Comparison of ENCODE assay signal across 8 mouse cellular contexts in the genomic region with DNA sequence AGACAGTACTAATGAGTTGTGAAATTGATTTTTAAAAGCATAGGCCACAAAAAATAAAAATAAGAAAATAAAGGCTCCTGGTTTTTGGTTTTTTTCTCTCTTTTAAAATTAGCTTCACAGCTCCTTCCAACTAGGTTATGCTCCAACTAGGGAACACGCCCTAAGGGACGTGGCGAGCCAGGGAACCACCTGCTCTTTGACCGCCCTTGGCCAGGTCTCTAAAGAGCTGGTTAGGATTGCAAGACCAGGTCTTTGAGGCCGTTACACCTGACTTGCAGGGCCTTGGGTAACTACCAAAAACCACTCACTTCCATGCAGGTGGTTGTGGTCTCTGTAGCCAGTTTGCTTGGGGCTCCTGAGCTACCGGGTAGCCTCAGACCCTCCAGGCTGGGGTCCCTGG. TPM values are rescaled to one million over a fixed set of nuclear protein-coding genes. Genes with fewer than 3 reads are reported as not detected.
DNase-seq lines count a peak whose midpoint lies in the region; ATAC-seq and TF ChIP-seq lines count a peak whose summit lies in the region.

No protein-coding gene starts in this region.

- TF ChIP-seq RAD21 in CH12.LX (IDR thresholded peaks at IDR 0.05; ENCODE audit: low read depth, low read length), result no peak

- dilution Hi-C loops in CH12.LX (cut with MboI; ENCODE audit: extremely low pct_ligation_motif_present, extremely low pct_unique_long_range_greater_than_20kb, low sequenced_read_pairs), result no loop called here

- DNase-seq in CH12.LX (ENCODE audit: extremely low read depth) (no peak), ES-E14 (ENCODE audit: low read depth, low spot score) (no peak)
- no peak for DNase-seq in right cerebral cortex, postnatal 10 days (ENCODE audit: low spot score in 2 of 2)
- no peak for DNase-seq in right cerebral cortex, adult 2 months (ENCODE audit: low spot score in 2 of 2)
- no peak for DNase-seq in spleen, adult 12 weeks (ENCODE audit: low spot score)

- no peak overlapping the region for H3K27ac ChIP-seq in CH12.LX (ENCODE audit: insufficient read depth, low read depth)
- 0 out of 2 replicates have a peak overlapping the region, but pooled peaks have one; percentile 20 for H3K27ac ChIP-seq in ES-E14 (ENCODE audit: insufficient read depth, low read depth, low read length, poor library complexity, severe bottlenecking)
- peak overlapping the region; percentile 97 for H3K27ac ChIP-seq in hindbrain, embryonic 15.5 days (replicated peaks)
- peak overlapping the region; percentile 59; the same call in 1 of the 2 replicates for H3K27ac ChIP-seq in liver, embryonic 12.5 days

- TF ChIP-seq CTCF in CH12.LX (conservative IDR thresholded peaks at IDR 0.05 in 1 of 2, IDR thresholded peaks at IDR 0.05 in 1 of 2; ENCODE audit: low read depth in 2 of 2, low read length in 2 of 2), result no peak

- H3K4me2 ChIP-seq in CH12.LX (ENCODE audit: insufficient read depth, low read depth, poor library complexity, severe bottlenecking), result peak overlapping the region; percentile 64
- H3K4me2 ChIP-seq in hindbrain, embryonic 15.5 days, result peak overlapping the region; percentile 63
- H3K4me2 ChIP-seq in liver, embryonic 12.5 days, result peak overlapping the region; percentile 80

- H3K4me3 ChIP-seq in CH12.LX (replicated peaks in 1 of 3; ENCODE audit: low read depth in 2 of 3, low read length in 2 of 3, poor library complexity in 1 of 3) (peak overlapping the region; percentile 36 to 75 (median 57)), ES-E14 (ENCODE audit: insufficient read depth in 1 of 2, low read depth in 1 of 2, low read length in 2 of 2, poor library complexity in 1 of 2, severe bottlenecking in 1 of 2) (peak overlapping the region; percentile 40 to 81)
- peak overlapping the region; percentile 94 for H3K4me3 ChIP-seq in hindbrain, embryonic 15.5 days
- H3K4me3 ChIP-seq in liver, embryonic 12.5 days, result peak overlapping the region; percentile 87

- H3K36me3 ChIP-seq in CH12.LX (replicated peaks in 1 of 2; ENCODE audit: control insufficient read depth in 1 of 2, insufficient read depth in 1 of 2, low read length in 1 of 2) (peaks cover 0 to 5% of the 10 kb centered on the region in 2 experiments), ES-E14 (ENCODE audit: control insufficient read depth, insufficient read depth, low read length, poor library complexity, severe bottlenecking) (no peaks in the 10 kb centered on the region)
- H3K36me3 ChIP-seq in hindbrain, embryonic 15.5 days, result no peaks in the 10 kb centered on the region
- no peaks in the 10 kb centered on the region for H3K36me3 ChIP-seq in liver, embryonic 12.5 days

- in situ Hi-C loops in CH12.LX (cut with MboI; ENCODE audit: low pct_ligation_motif_present, low pct_unique_long_range_greater_than_20kb, low sequenced_read_pairs) (no loop called here), ES-E14 (cut with MboI; ENCODE audit: low sequenced_read_pairs in 2 of 2, unreplicated experiment in 2 of 2) (no loop called here)

- 80% methylated on average over 6 of the region's 6 CpGs for WGBS in hindbrain, embryonic 15.5 days
- WGBS in liver, embryonic 12.5 days (ENCODE audit: insufficient replicate concordance), result 76% methylated on average over 6 of the region's 6 CpGs

- H3K9me3 ChIP-seq in CH12.LX (replicated peaks; ENCODE audit: low read length) (no peaks in the 10 kb centered on the region), ES-E14 (ENCODE audit: control insufficient read depth, insufficient read depth, low read depth, low read length) (no peaks in the 10 kb centered on the region)
- no peaks in the 10 kb centered on the region for H3K9me3 ChIP-seq in hindbrain, embryonic 15.5 days
- no peaks in the 10 kb centered on the region for H3K9me3 ChIP-seq in liver, embryonic 12.5 days (replicated peaks)

- no peaks in the 10 kb centered on the region for H3K27me3 ChIP-seq in CH12.LX (replicated peaks)
- no peaks in the 10 kb centered on the region for H3K27me3 ChIP-seq in hindbrain, embryonic 15.5 days
- no peaks in the 10 kb centered on the region for H3K27me3 ChIP-seq in liver, embryonic 12.5 days (replicated peaks)

- no peak for TF ChIP-seq POLR2A in CH12.LX (IDR thresholded peaks at IDR 0.05; ENCODE audit: low read depth, low read length)

- H3K9ac ChIP-seq in CH12.LX (ENCODE audit: insufficient read depth, low read depth) (peak overlapping the region; percentile 73), ES-E14 (ENCODE audit: insufficient read depth, low read depth, low read length, poor library complexity, severe bottlenecking) (peak overlapping the region; percentile 33; the same call in 1 of the 2 replicates)
- no peak overlapping the region for H3K9ac ChIP-seq in hindbrain, embryonic 15.5 days
- H3K9ac ChIP-seq in liver, embryonic 12.5 days, result peak overlapping the region; percentile 63

- H3K79me2 ChIP-seq in CH12.LX (replicated peaks; ENCODE audit: control insufficient read depth, extremely low read depth, insufficient read depth, poor library complexity, severe bottlenecking), result peaks cover 40% of the 10 kb centered on the region

- H3K4me1 ChIP-seq in CH12.LX (ENCODE audit: control insufficient read depth in 1 of 2, insufficient read depth in 2 of 2) (peaks cover 7 to 50% of the 10 kb centered on the region in 2 experiments; a peak in 3 of 4 replicates), ES-E14 (ENCODE audit: control insufficient read depth in 2 of 2, insufficient read depth in 2 of 2, low read length in 2 of 2, poor library complexity in 1 of 2) (peaks cover 7 to 15% of the 10 kb centered on the region in 2 experiments; a peak in 3 of 4 replicates)
- H3K4me1 ChIP-seq in hindbrain, embryonic 15.5 days (replicated peaks), result peaks cover 38% of the 10 kb centered on the region
- peaks cover 57% of the 10 kb centered on the region for H3K4me1 ChIP-seq in liver, embryonic 12.5 days

- no peak for TF ChIP-seq EP300 in CH12.LX (IDR thresholded peaks at IDR 0.05; ENCODE audit: low read length)

- no peak for ATAC-seq in hindbrain, embryonic 15.5 days (ENCODE audit: low FRiP score, low read depth)
- ATAC-seq in liver, embryonic 12.5 days, result no peak
- no peak for ATAC-seq in CD4-positive, CD25-positive, alpha-beta regulatory T cell, adult 4 months

TF ChIP-seq in CH12.LX, 34 proteins besides CTCF, POLR2A, EP300 and RAD21:
- TF ChIP-seq ELF1 (IDR thresholded peaks at IDR 0.05; ENCODE audit: low read depth, low read length), result no peak
- peak; percentile 22; the same call in 1 of the 2 replicates for TF ChIP-seq MXI1 (IDR thresholded peaks at IDR 0.05; ENCODE audit: low read depth, low read length)

TF ChIP-seq in ES-E14, 5 proteins besides CTCF, POLR2A, EP300 and RAD21:
- TF ChIP-seq ZC3H11A (IDR thresholded peaks at IDR 0.05; ENCODE audit: borderline replicate concordance, low read depth, low read length), result no peak
- TF ChIP-seq HCFC1 (IDR thresholded peaks at IDR 0.05; ENCODE audit: borderline replicate concordance, insufficient read depth, low read length), result no peak
- TF ChIP-seq CHD2 (IDR thresholded peaks at IDR 0.05; ENCODE audit: low read depth, low read length), result no peak
- TF ChIP-seq MAFK (IDR thresholded peaks at IDR 0.05; ENCODE audit: insufficient read depth, low read depth, low read length), result no peak
- TF ChIP-seq ZNF384 (IDR thresholded peaks at IDR 0.05; ENCODE audit: low read depth, low read length), result no peak
TF ChIP-seq in ES-E14: peak in this region for 0.

RNA-seq across cellular contexts. Expression of gene Tmbim6, which starts 0.7 kb away (rescaled TPM):
- total RNA-seq in CH12.LX (2012; rRNA removed) (223 and 268 TPM in 2 replicates), CH12.LX (2014; rRNA removed) (260 and 269 TPM in 2 replicates), ES-E14 (2012; rRNA removed) (436 and 550 TPM in 2 replicates)
- 313 and 329 TPM in 2 replicates for polyA plus RNA-seq in CH12.LX (2012; ENCODE audit: insufficient read length, low read depth)
- 299 and 320 TPM in 2 replicates for polyA plus RNA-seq in hindbrain, embryonic 15.5 days (2015; fragmentation: Nextera tagmentation; extraction: Ambion mirVana)
- polyA plus RNA-seq in liver, embryonic 12.5 days (2016; fragmentation: Nextera tagmentation; extraction: Ambion mirVana), result 199 and 201 TPM in 2 replicates
- polyA plus RNA-seq in CD4-positive, CD25-positive, alpha-beta regulatory T cell, adult 4 months (2017; shearing (Covaris generic)), result 1,000 to 10,000 TPM; 1,029 to 1,509 TPM

RNA-seq across cellular contexts. Expression of gene Fmnl3, which starts 21.7 kb away (rescaled TPM):
- total RNA-seq in CH12.LX (2012; rRNA removed), result 28.6 and 28.8 TPM in 2 replicates
- total RNA-seq in CH12.LX (2014; rRNA removed), result 23.5 and 24.2 TPM in 2 replicates
- 49.3 and 50.6 TPM in 2 replicates for polyA plus RNA-seq in CH12.LX (2012; ENCODE audit: insufficient read length, low read depth)
- total RNA-seq in ES-E14 (2012; rRNA removed), result 13.4 and 16.8 TPM in 2 replicates
- 8.9 and 9.1 TPM in 2 replicates for polyA plus RNA-seq in hindbrain, embryonic 15.5 days (2015; fragmentation: Nextera tagmentation; extraction: Ambion mirVana)
- polyA plus RNA-seq in liver, embryonic 12.5 days (2016; fragmentation: Nextera tagmentation; extraction: Ambion mirVana), result 7.4 and 8.6 TPM in 2 replicates
- polyA plus RNA-seq in CD4-positive, CD25-positive, alpha-beta regulatory T cell, adult 4 months (2017; shearing (Covaris generic)), result 10 to 100 TPM in 1 of 2 experiments, 1 to 10 TPM in 1; 7.7 to 16.0 TPM
